Mouse (Mus musculus) kidney, postnatal 0 days (tissue): ENCODE measurements around the gene Traf3ip3. TPM values are rescaled to one million over a fixed set of nuclear protein-coding genes. Genes with fewer than 3 reads are reported as not detected.
A peak's percentile ranks its signal among the peaks of the same experiment; 100 is the strongest.

Source experiments
- ATAC-seq: fragments of 200-750 bp; cut with Nextera tagmentation; replicated peaks from 2 replicates; pipeline ENCODE4 v1.8.0; 2017; ENCODE audit warnings: low read depth, moderate number of reproducible peaks, moderate TSS enrichment, moderate library complexity; ENCODE audit not compliant: low FRiP score
- DNase-seq: peaks from one replicate; pipeline ENCODE4 v3.0.0-alpha.2; 2016; ENCODE audit warnings: low spot score
- H3K27ac ChIP-seq: fragments of 300-500 bp; sonication (generic); 2 replicates; pipeline ENCODE4 v1.5.1; 2014; ENCODE audit warnings: mild to moderate bottlenecking
- H3K27me3 ChIP-seq: fragments of 300-500 bp; sonication (generic); 2 replicates; pipeline ENCODE4 v1.6.1; 2014; ENCODE audit warnings: low read length, mixed read lengths; ENCODE audit not compliant: insufficient read depth
- H3K36me3 ChIP-seq: fragments of 300-500 bp; sonication (generic); 2 replicates; pipeline ENCODE4 v1.6.1; 2014; ENCODE audit warnings: low read length, mixed read lengths; ENCODE audit not compliant: insufficient read depth
- H3K4me1 ChIP-seq: fragments of 300-500 bp; sonication (generic); replicated peaks from 2 replicates; pipeline ENCODE4 v1.6.1; 2014; ENCODE audit warnings: antibody characterized with exemption, low read length, mixed read lengths; ENCODE audit not compliant: insufficient read depth
- H3K4me2 ChIP-seq: fragments of 300-500 bp; sonication (generic); 2 replicates; pipeline ENCODE4 v1.6.1; 2014; ENCODE audit warnings: mild to moderate bottlenecking, low read length, moderate library complexity, mixed read lengths
- H3K4me3 ChIP-seq: fragments of 300-500 bp; sonication (generic); replicated peaks from 2 replicates; pipeline ENCODE4 v1.5.1; 2014; ENCODE audit warnings: low read depth, low read length
- H3K9ac ChIP-seq: fragments of 300-500 bp; sonication (generic); 2 replicates; pipeline ENCODE4 v1.6.1; 2014; ENCODE audit warnings: low read depth, low read length
- H3K9me3 ChIP-seq: fragments of 300-500 bp; sonication (generic); replicated peaks from 2 replicates; pipeline ENCODE4 v1.6.1; 2016; ENCODE audit warnings: low read length, inconsistent platforms, mixed read lengths
- CTCF ChIP-seq: IDR thresholded peaks from 2 replicates; pipeline ENCODE4 v1.5.1; 2016; ENCODE audit warnings: antibody characterized with exemption, low read depth, mild to moderate bottlenecking, moderate library complexity
- WGBS: fragments of 180-500 bp; shearing (Covaris S2); extraction: QIAGEN DNeasy Blood & Tissue Kit; methylation state at CpG from one replicate; pipeline ENCODE4 v1.1.7; 2014; 5-methylcytosine and 5-hydroxymethylcytosine counted together
- polyA plus RNA-seq: library from polyadenylated mRNA; unstranded; fragments of >200 nt; fragmentation: Nextera tagmentation; extraction: Ambion mirVana; gene quantifications from 2 replicates; pipeline ENCODE4 v1.2.1, GENCODE M21; 2015

Traf3ip3 gene
- polyA plus RNA-seq, 1 experiment from 2014 or later, result 1.4 TPM

DNA sequence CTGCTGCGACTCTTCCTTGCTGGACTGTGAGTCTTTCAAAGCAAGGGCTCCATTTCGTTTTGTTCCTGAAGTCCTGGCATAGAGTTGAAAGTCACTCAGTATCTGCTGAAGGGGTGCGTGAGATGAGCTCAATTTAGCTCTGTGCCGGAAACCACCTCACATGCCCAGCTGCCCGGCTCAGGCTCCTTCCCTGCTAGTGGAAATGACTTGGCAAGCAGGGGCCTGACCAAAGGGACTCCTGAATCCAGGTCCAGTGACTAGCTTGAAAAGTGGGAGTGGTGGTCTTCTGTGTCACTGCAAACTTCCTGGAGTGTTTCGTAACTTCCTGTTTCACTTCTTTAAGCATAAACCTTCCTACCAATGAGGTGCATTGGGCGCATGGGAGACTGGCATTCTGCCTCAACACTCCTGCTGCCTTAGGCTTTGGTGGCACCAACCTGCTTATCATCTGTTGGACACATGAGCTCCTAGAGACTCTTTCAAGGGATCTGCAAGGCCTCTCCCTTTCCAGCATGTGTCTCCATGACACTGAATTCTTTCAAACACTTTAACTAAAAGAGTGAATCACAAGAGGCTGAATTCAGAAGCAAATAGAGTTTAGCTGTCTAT is 9.7 kb downstream of the Traf3ip3 start:
- Histone ChIP-seq H3K4me1 (peaks cover 8% of the 10 kb centered on the region; the same call in 1 of the 2 replicates), H3K9ac (no peak overlapping the region), H3K4me2 (no peak overlapping the region), H3K36me3 (no peaks in the 10 kb centered on the region), H3K9me3 (no peaks in the 10 kb centered on the region), H3K27me3 (no peaks in the 10 kb centered on the region), H3K27ac (no peak overlapping the region), H3K4me3 (no peak overlapping the region)
- DNase-seq (no peak), ATAC-seq (no peak)
- WGBS, result 86% methylated on average over 7 of the region's 7 CpGs
- TF ChIP-seq CTCF, result no peak

DNA sequence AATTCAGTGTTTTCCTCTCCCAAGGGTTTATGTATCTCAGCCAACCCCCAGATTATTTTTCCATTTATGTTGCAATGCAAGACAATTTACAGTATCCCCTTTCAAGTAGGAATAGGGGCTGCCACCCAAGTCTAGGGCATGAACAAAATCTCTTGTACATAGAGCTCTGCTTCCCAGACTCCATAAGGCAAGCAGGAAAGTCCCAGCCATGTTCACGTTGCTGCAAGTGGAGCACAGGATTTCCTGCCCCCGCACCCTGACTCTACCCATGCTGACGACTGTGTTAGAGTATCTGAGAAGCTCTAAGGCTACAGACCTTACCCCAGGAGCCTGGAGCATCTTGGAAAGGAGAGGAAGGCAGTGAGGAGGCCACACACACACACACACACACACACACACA is 11.7 kb downstream of the Traf3ip3 start:
- Histone ChIP-seq H3K9ac (no peak overlapping the region), H3K4me1 (peaks cover 8% of the 10 kb centered on the region; the same call in 1 of the 2 replicates), H3K4me3 (no peak overlapping the region), H3K36me3 (no peaks in the 10 kb centered on the region), H3K9me3 (no peaks in the 10 kb centered on the region), H3K4me2 (no peak overlapping the region), H3K27me3 (no peaks in the 10 kb centered on the region), H3K27ac (peak overlapping the region; percentile 60)
- DNase-seq (no peak), ATAC-seq (no peak)
- WGBS, result 30% methylated on average over 3 of the region's 3 CpGs
- TF ChIP-seq CTCF, result no peak

DNA sequence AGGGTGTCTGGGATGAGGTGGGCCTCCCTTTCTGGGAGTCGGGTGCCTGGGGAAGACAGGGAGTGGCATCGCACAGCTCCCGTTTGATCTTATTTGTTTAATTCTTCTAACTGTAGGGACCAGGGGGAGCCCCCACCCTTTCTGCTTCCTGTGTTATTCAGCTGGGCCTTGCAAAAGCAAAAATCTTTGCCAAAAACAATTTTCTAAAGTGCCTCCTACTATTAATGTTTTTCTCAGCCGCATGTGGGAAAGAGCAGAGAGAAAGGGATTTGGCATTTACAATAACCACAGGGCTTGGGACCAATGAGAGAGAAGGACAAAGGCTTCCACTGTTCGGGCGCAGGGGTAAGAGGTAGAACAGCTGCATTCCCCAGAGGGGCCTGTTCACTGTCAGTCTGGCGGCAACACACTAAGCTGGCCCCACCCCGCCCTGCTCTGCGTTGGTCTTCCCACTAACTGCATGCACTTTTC is 12.3 kb downstream of the Traf3ip3 start:
- Histone ChIP-seq H3K4me2 (peak overlapping the region; percentile 25; the same call in 1 of the 2 replicates), H3K36me3 (no peaks in the 10 kb centered on the region), H3K9me3 (no peaks in the 10 kb centered on the region), H3K27ac (peak overlapping the region; percentile 75), H3K4me3 (no peak overlapping the region), H3K4me1 (peaks cover 8% of the 10 kb centered on the region; the same call in 1 of the 2 replicates), H3K9ac (no peak overlapping the region), H3K27me3 (no peaks in the 10 kb centered on the region)
- no peak for TF ChIP-seq CTCF
- 33% methylated on average over 9 of the region's 9 CpGs for WGBS
- peak; percentile 82 for ATAC-seq
- peak; percentile 92 for DNase-seq

DNA sequence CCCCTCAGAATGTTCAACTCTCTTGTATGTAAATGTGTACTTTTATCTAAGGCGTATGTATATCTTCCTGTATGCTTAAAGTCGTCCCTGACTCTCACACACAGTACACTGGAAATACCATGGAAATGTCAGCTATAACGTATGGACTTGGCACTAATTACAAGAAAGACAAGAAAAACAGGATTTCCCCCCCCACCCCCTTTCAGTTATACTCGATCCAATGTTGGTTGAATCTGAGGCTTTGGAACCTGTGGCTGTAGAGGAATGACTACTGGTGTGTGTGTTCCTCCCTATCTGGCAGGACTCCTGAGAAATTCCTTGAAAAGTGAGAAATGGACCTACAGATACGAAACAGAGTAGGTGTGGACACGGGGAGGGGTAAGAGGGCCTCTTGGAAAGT is 13.2 kb downstream of the Traf3ip3 start:
- DNase-seq, result no peak

DNA sequence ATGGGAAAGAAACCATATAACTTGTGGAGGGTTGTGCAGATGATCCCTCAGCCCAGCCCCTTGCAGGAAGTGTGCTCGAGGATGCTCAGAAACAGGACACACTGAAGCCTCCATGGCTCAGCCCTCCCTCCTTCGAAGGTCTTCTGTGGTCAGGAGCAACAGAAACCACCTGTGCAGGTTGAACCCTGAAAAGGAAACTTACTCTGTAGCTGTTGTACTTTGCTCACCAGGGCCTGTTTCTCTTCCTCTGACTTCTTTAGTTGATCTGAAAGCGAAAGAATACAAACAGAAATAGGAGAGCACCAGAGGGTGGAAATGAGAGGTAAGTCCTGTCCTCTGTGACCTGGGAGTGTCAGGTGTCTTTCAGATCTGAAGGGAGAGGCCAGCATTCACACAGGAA is 20.4 kb downstream of the Traf3ip3 start:
- WGBS, result 79% methylated on average over 3 of the region's 3 CpGs
- no peak overlapping the region for H3K9ac ChIP-seq
- H3K4me3 ChIP-seq, result no peak overlapping the region
- no peak overlapping the region for H3K27ac ChIP-seq
- H3K27me3 ChIP-seq, result no peaks in the 10 kb centered on the region
- H3K9me3 ChIP-seq, result no peaks in the 10 kb centered on the region
- no peak for TF ChIP-seq CTCF
- H3K4me1 ChIP-seq, result no peaks in the 10 kb centered on the region
- no peaks in the 10 kb centered on the region for H3K36me3 ChIP-seq
- ATAC-seq, result no peak
- DNase-seq, result no peak
- H3K4me2 ChIP-seq, result no peak overlapping the region

More for the DNA sequence above, 13.2 kb downstream of the Traf3ip3 start:
- ATAC-seq, result no peak
- Histone ChIP-seq H3K4me2 (no peak overlapping the region), H3K36me3 (no peaks in the 10 kb centered on the region), H3K27ac (peak overlapping the region; percentile 75; the same call in 1 of the 2 replicates), H3K4me1 (peaks cover 8% of the 10 kb centered on the region; the same call in 1 of the 2 replicates), H3K4me3 (no peak overlapping the region), H3K9ac (no peak overlapping the region), H3K27me3 (no peaks in the 10 kb centered on the region), H3K9me3 (no peaks in the 10 kb centered on the region)
- TF ChIP-seq CTCF, result no peak
- 59% methylated on average over 6 of the region's 6 CpGs for WGBS

DNA sequence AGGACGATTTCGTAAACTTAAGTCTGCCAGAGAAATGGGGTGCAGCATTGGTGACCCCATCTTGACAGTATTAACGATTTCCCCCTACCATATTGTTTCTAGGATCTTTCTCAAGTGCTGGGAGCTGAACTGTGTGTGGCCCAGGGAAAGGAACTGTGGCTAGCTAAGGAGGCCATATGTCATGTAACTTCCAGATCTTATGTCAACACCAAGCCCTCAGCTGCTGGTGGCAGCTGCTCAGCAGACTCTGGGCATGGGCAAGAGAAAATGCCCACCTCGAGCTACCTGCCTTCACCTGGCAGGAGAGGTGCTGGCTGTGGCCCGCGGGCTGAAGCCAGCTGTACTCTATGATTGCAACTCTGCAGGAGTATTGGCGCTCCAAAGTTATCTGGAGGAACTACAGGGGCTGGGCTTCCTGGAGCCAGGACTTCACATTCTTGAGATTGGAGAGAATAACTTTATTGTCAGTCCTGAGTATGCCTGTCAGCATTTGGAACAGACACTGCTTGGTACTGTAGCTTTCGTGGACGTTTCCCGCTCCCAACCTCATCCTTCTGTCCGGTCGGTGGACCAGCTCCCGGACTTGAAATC is 27.3 kb downstream of the Traf3ip3 start:
- WGBS, result 83% methylated on average over 13 of the region's 13 CpGs
- Histone ChIP-seq H3K4me3 (peak overlapping the region; percentile 82; the same call in 1 of the 2 replicates), H3K36me3 (no peaks in the 10 kb centered on the region), H3K4me2 (peak overlapping the region; percentile 60), H3K27ac (peak overlapping the region; percentile 82; the same call in 1 of the 2 replicates), H3K4me1 (peaks cover 6% of the 10 kb centered on the region; the same call in 1 of the 2 replicates), H3K27me3 (no peaks in the 10 kb centered on the region), H3K9ac (peak overlapping the region; percentile 59; the same call in 1 of the 2 replicates), H3K9me3 (no peaks in the 10 kb centered on the region)
- no peak for TF ChIP-seq CTCF
- ATAC-seq (no peak), DNase-seq (no peak)
